Mouse (Mus musculus) natural killer cell, adult 2 months (primary cell): Measurements from ENCODE around the gene Robo1.

Experiments used
- DNase-seq, 2 experiments: peaks; one replicate each; pipeline ENCODE4 v3.0.0; 2022; ENCODE audit warnings: low spot score in 2 of 2

Robo1 gene

DNA sequence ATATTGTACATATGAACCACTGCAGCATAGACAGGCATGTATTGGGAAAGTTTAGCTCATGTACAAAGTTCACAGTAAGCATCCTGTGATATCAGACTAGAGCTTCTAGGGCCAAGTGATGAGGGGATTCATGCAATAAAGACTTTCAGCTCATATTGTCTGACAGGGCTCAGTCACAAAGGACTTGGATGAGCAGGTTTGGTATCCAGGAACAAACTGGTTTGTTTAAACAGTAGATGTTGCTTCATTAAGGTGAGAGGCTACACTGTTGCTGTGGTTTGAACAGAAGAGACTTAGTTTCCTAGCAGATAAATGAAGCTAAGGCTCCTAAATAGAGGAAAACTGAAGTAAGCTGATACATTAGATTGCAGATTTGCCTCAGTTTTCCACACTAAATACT, 626.8 kb downstream of the Robo1 start:
- DNase-seq: no peak

- no peak for DNase-seq
These were observed 629.1 kb downstream of the Robo1 start for GRCm38 (mm10) chr16:72937183-72937582.

DNA sequence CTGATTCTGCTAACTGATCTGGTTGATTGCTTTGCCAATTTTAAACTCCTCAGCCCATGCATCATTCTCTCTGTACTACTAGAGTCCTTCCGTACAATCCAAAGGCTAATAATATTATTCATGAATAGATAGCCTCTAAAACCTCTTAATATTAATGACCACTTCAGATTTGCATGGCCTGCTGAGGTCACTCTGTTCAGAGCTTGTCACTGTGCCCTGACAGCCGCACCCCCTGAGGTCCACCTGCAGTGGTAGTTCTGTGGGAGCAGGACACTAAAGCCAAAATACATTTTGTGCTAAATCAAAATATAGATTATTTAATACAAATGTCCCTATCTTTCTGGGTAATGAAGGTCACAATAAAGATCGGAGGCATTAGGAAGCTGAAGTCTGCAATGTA, 631.8 kb downstream of the Robo1 start:
- no peak for DNase-seq

DNA sequence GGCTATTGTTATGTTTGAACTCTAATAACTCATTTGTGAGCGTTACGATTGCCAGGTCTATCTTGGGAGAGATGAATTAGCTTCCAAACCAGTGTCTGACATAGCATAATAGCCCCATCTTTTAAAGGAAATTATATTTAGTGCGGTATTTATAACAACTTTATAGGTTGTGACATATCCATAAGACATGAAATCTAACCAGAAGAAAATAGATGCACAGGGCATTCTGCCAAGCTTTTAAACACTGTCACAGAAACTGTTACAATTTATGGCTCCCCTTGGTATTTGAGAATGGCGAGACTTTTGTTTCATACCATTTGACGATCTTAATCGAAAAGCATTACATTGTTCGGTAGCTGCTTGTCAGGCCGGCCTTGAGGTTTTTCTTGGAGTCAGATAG, 632.7 kb downstream of the Robo1 start:
- no peak for DNase-seq

- no peak for DNase-seq
These were observed 636.3 kb downstream of the Robo1 start for GRCm38 (mm10) chr16:72944403-72944802.

- DNase-seq: no peak
These were observed 643.9 kb downstream of the Robo1 start for GRCm38 (mm10) chr16:72951969-72952368.

DNA sequence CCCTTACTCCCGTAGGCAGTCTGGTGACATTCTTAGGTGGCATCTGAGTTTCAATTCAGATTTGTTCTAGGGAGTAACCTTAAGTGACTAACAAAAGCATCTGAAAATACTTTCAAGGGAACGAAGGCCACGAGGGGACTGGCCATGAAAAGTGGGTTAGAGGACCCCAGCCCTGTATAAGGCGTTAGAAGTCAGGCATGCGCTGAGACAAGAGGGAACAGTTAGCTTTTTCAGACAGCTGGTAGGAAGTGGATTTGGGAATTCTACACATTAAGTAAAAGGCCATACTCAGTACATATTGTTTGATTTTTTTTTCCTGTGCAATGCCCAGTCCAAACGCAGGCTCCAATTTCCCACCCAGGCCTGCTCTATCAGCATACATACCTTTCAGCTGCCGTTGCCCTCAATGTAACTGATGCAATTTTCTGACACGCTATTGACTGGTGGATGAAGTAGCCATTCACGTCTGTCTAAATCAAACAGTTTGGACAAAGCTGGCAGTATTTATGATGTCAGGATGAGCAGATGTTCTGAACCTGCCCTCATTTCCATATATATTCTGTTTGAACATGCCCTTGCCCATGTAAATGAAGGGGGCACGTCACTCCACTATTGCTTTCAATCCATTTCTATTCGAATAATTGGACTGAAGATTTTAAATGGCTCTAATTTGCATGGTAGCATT, 651.1 kb downstream of the Robo1 start:
- DNase-seq: no peak

- no peak for DNase-seq
These were observed 651.7 kb downstream of the Robo1 start for GRCm38 (mm10) chr16:72959823-72960222.

DNA sequence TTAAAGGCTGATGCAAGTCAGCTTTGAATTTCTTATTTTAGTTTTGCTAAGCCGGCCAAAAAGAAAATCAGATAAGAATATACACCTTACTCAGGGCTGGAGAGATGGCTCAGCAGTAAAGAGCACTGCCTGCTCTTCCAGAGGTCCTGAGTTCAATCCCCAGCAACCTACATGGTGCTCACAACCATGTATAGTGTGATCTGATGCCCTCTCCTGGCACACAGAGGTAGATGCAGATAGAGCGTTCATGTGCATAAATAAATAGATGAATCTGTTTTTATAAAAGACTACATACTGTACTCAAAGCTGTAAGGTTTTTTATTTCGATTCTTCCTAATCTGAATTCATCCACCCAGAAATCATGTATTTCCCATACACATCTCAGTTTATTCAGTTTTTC, 655.7 kb downstream of the Robo1 start:
- DNase-seq: no peak

DNA sequence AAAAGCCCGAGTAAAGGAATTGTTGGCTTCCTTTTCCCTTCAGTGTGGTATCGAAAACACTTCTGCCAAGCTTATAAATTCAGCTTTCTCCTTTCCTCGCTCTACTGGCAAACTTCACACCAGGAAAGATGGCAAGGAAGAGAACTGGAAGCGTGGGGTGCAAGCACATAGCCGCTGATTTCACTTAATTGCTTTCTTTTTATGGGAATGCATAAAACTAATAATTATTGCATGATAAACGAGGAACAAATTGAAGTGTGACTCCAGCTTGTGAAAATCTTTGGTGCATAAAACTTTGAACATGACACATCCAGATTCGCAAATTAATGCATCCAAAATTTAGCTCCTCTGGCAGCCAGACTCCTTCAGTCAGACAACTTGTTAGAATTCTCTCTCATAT, 659.4 kb downstream of the Robo1 start:
- no peak for DNase-seq

- DNase-seq: no peak
These were observed 661.9 kb downstream of the Robo1 start for GRCm38 (mm10) chr16:72969990-72970389.

DNA sequence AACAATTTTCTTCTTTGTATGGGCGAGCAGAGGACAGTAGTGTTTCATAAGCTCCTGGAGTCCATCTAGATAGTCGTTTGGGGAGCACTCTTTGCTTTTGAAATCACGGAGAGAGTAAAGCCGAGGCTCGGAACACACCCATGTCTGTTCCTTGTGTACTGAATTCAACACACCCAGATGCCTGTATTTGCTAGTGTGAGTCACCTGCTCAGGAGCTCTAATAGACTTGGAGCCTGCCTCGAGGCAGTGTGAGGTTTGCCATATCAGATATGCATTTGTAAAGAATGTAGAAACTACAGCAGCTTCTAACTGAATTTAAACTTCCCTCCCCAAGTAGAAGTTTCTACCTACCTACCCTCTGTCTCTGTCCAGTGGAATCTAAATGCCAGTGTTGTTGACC, 665.6 kb downstream of the Robo1 start:
- DNase-seq: no peak

DNA sequence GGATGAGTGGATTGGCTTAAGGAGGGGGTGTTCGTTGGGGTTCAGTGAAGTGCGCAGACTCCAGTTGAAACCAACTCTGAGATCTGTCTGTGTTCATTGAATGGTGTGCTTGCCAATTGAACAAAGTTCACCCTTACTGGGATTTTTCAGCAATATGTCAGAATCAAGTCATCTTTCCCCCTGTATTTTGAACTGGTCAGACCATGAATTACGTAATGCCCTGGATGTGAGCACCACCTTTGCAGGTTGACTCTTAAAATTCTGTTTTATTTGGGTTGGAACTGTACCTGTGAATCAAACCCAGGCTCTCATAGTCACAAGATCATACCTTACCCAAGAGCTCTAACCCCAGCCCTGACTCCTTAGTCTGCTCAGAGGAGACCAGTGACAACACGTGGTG, 666.6 kb downstream of the Robo1 start:
- no peak for DNase-seq

GRCm38 (mm10) chr16:72976849-72977576, 668.9 kb downstream of the Robo1 start:
- DNase-seq: no peak

DNA sequence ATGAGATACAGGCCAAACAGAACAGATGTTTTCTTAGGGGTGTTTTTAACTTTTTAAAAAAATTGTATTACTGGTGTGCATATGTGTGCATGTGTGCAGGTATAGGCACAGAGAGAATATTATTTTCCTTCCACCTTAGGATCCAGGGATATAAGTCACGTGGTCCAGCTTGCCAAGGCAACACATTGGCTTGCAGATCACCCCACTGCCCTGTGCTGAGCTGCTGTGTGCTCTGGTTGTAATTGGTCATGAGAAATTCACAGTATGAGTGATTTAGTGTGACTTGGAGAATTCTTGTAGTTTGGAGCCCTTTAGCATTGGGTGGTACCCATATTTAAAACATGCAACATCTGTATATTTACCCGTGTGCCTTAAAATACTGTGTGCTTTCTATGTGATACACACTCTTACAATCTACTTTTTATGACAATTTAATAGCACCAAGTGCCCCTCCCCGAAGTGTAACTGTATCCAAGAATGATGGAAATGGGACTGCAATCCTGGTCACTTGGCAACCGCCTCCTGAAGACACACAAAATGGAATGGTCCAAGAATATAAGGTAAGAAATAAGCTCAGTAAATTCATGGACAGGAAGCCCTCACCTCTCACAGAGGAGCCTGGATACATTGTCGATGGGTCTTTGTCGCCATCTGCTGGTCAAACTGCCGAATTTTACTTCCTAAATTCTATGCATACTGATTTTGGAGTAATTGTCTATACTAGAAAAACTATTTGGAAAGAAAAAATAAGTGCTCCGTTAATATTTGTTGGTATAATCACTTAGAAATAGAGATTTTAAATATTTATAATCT, 671.5 kb downstream of the Robo1 start:
- DNase-seq: no peak

DNA sequence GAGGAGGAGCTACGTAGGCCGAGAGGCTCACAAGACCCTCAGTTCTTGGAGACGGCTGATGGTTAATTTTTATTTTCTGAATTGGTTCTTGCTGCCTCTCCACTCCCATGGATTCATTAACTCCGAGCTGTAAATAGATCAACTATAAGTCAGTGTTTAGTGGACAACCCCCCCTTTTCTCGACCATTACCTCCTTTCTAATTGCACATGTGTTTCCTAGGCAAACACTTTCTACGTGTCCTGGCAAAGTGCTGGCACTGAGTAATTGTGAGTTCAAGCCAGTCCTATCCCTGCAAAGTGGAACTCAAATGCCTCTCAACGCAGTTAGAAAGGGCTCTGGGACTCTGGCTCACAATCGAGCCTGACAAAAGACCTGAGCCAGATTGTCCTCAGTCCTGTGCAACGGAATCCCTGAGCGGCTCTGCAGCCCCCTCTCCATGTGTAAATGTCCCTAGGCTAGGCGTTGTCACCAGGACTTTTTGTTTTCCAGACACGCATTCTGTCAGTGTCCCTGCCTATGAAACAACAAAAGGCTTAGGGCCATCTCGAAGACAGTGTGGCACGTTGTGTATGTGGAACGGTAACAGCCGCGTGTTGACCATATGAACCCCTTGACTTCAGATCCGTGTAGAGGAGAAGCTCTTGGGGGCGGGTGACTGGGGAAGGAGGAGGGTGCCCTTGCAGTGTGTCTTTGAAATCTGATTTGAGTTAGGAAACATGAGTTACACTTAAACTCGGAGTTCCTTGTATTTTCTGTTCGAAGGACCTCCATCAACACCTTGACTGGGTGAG, 682.5 kb downstream of the Robo1 start:
- DNase-seq: no peak

DNA sequence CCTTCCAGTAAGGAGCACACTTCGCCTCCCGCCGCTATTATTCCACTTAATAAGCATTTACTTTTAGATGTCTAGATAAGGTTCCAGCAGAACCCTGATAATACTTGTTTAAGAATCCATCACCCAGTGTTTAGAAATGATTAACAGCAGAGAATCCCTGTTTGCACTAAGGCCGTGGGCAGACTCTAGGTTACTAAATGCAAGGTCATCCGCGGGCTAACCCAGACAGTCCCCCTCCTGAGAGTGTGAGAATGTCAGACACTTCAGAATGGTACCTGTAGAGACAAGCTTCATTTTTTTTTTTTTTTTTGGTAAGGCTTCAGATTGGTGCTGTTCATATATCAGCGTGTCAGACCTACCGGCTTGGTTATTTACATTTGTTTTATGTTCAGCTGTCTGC, 685.1 kb downstream of the Robo1 start:
- DNase-seq: no peak

DNA sequence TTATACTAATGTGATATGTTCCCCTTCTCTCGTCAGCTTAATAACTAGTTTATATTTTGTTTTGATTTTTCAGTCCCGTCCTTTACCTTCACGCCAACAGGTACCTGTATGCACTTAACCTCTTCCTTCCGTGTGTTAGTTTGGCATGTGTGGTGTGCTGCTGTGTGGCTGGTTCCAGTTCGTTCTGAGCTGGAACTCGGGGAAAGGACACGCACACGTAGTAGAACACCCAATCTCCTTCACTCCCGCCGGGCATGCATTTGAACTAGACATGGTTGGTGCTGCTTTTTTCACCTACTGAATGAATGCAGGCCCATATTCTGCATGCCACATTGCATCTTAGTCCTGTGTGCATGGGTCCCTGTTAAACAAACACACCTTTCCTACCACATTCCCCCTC, 685.5 kb downstream of the Robo1 start:
- DNase-seq: no peak

DNA sequence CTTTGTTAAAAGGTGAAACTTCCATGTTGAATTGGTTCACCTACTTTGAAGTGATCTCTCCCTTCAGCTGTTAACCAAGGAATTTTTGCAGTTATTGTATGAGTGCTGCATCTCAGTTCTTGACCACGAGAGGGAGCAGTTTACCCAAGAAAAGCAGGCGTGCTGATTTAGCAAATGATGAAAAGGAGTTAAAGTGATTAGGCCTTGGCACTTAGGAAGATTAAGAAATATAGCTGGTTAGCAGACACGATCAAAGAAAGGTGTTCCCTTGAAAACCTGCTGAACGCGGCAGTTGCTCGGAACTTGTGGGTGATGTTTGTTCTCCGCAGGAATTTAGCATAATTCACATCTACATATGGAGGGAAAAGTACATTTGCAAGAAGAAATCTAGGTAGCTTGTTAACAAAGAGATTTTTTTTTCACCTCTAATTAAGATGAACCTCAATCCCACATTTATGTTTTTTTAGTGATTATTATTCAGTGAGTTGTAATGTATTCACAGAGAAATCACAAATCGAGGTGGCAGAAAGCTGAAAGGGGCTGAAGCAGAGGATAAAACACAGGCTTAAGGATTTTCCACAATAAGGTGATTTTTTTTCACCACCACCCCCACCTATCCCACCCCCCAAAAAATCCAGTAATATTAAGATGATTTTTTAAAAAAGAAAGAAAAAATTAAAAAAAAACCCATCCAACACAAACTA, 687.3 kb downstream of the Robo1 start:
- no peak for DNase-seq

DNA sequence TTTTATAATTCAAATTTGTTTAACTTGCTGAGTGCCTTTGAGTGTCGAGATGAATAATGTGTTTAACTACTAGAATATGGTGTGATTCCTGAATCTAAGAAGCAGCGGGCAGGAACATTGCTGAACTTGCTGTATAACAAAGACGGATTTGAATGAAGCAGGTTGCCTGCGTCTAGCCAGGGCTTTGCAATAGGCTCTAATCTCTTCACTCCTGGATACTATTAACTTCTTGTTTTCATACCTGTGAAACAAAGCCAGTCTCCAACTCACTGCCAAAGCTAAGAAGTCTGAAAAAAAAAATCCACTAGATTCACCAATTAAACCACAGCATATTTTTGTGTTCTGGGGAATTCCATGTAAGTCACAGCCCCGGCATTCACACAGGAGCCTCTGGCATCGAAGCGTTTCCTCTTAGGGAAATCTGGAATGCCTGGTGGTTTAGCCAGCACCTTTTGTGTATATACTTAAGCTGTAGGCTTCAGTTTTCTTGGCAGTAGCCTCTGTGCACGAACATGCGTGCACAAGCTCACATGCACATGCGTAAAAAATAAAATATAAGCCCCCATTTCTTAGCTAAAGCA, 687.9 kb downstream of the Robo1 start:
- DNase-seq: no peak

DNA sequence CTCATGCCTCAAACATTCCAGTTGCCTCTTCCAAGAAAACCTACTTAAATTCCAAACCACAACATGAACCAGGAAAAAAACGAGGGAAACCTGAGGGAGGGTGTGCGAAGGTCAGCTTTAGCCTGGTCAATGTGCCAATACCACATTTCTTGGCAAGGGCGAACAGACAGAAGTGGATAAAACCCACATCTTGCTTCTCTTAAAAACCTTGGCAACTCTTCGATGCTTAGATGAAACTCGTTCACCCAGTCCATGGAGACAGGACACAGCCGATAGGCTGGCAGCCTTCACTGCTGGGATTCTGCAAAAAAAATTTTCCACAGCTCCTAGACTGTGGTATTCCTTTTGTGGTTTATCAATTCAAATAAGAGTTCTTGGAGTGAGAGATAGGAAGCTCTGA, 690.6 kb downstream of the Robo1 start:
- no peak for DNase-seq
